Mouse (Mus musculus): ENCODE results near the gene B4galt2. TPM values are rescaled to one million over a fixed set of nuclear protein-coding genes. Genes with fewer than 3 reads are reported as not detected.

B4galt2 gene
- 1.1 and 1.3 TPM in 2 replicates for polyA plus RNA-seq (2012; ENCODE audit: low replicate concordance)

DNA sequence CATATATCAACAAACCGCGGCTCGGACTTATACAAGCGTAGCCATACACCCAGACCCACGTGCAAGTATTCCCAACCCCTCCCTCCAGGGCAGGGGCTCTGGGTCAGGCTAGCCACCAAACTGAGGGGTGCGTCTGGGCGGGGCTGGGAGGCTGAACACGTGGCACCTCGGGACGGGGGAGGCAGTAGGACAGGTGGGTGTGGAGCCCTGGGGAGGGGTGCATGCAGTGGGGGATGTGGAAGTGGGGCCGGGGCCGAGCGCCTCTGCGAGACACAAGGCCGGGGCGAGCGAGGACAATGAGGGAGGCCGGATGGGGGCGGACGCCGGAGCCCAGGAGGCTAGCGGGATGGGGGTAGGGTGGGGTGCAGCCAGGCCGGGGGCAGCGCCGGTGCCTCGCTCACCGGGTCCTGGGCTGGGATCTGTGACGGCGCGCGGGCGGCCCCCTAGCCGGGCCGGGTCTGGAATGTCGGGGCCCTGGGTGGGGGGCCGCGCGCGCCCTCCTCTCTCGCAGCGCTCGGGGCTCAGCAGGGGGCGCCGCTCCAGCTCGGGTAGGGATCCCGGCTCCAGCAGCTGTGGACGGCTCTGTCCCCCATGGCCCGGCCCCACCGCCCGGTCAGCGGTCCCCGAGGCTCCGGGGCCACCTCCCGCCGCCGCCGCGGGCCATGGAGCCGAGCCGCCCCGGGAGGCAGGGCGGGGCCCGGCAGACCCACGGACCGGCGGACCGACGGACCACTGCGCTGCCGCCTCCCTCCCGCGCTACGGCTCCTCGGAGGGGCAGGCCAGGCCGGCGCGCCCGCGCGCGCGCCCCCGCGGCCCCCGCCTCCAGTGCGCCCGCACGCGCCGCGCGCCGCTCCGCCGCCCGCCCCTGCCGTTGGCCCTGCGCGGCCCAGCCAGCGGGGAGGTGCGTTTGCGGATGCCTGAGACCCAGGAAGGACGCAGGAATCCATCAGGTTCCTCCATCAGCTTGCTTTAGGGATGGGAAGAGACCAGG lies at the start of gene B4galt2:
Gene B4galt2, minus strand, starts transcription at position 787 of the 991 bp plus-strand sequence.

DNA sequence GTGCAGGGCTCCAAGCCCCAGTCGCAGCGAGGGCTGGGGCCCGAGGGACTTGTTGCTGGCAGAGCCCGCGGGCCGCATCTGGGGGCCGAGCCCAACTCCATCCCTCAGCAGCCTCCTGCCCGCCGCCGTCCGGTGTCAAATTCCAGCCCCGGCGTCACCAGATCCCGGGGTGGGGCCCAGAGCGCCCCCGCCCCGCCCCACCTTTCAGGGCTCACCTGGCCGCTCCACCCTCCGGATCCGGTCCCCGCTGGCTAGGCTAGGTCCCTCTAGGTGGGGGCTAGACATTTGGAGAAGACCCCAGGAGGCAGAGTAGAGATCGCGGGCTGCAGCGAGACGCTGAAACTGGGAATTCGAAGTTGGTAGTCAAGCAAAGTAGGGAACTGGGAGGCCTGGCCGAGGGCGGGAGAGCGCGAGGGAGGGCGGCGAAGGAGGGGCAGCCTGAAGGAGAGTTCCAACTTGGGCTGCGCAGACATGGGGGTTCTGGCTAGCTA lies 46.1 kb upstream of the B4galt2 start, which contains the start of gene Artn:
Gene Artn, minus strand, starts transcription at position 373 of the 491 bp plus-strand sequence.

DNA sequence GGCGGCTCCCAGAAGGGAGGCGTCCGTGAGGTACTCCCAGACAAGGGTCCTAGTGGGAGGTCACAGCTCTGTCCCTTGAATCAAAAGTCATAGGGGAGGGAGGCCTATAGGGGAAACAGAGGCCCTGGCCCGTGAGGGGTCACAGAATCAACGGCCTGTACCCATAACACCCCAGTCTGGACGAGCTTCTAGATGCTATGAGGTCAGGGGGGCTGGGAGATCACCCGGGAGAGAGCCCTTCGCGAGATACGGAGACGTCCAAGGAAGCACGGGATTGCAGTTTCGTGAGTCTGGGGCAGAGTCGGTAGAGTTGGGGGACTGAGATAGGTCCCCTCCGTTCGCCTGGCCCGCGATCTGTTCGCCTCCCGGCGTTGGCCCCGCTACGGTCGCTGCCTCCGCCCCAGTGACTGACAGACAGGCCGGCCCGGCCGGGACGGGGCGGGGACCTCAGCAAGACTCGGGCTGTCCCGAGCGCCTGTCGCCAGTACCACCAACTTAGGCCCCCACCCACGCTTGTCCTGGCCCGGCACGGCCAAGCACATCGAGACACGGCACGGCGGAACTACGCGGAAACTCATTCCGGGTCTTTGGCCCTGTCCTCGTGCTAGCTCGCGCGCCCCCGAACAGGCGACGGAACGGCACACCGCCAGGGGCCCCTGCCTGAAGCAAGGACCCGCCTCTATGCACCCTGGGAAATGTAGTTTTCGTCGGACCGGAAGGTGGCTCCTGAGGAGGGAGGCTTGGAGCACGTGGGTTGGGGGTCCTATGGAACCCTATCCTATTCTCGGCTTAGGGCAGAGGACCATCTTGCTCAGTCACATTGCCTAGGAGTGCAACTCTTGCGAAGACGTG lies 31.5 kb upstream of the B4galt2 start, which contains the start of gene Ipo13:
Gene Ipo13, minus strand, starts transcription at position 409 of the 852 bp plus-strand sequence.

DNA sequence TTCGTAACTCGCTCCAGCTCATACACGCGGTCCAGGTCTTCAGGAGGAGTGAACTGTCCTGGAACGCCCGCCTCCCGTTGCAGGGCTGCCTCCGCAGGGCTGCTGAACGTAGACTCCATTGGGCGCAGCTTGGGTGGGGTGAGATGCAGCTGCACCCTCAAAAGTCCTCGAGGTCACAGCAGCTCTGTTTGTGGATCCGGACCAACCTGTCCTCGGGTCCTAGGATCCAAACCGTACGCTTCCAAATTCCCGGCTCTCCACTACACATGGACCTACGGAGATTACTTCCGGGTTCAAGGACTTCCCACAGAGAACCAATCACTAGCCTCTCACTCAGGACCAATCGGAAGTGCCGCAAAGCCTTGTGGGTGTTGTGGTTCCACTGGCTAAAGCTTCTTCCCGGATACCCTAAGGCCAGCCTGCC lies 8.5 kb upstream of the B4galt2 start, which contains the start of gene Dph2:
Gene Dph2, minus strand, starts transcription at position 295 of the 424 bp plus-strand sequence.

DNA sequence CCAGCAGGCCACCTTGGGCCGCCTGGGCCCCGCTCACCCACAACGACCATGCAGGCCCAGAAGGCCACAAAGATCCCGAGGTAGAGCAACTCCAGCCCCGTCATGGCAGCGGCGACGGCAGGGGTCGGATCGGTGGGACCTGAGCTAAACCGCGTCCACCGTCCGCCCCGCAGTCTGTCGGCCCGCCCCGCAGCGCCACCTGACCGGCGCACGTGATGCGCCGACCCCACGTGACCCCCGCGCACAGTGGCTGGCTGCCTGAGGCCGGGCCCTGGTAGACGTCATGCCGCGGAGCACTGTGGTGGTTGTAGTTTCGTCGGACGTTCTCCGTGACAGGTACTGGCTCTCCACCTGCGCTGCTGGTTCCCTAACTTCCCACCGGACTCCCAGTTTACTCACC lies 3.8 kb upstream of the B4galt2 start, which contains the start of gene Atp6v0b:
Gene Atp6v0b, minus strand, starts transcription at position 201 of the 400 bp plus-strand sequence.

DNA sequence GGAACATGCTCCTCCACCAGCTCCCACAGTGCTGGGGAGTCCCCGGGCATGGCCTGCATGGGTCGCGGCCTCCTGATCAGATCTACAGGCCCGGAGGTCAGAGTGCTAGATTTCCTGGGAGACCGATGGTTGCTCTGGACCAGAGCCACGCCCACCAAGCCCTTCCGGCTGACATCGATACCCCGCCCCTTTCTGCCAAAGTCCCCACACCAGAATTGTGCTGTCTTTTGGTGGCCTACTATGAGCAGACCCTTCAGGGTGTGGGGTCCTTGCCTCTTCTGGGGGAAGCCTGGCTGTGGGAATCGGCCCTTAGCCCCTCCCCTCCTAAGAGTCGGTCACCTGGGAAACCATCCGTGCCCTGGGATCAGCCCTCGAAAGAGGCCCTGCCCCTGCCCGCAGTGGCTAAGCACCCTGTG lies 10.8 kb downstream of the B4galt2 start, which contains the start of gene Ccdc24:
Gene Ccdc24, minus strand, starts transcription at position 87 of the 416 bp plus-strand sequence.

DNA sequence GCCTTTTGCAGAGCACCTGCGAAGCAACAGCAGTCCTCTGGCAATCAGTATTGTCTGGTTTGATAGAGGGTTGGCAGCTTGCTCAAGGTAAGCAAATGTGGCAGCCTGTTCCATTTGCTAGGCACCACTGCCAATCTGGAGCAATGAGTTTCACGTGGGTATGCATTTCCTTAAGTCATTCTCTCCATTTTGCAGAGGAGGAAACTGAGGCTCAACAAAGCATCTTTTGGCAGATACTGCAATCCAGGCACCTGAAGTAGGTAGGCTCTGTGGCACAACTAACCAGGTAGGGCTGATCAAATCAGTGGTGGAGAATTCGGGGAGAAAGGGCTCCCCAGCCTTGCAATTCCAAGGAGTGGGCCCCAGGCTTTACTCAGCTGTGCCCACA lies 48.8 kb downstream of the B4galt2 start, which contains the start of gene Slc6a9:
Gene Slc6a9, plus strand, starts transcription at position 50 of the 388 bp plus-strand sequence.

Other genes with a start within 250 kb of the B4galt2 start
- gene Dmap1, start 201.2 kb downstream of the B4galt2 start, polyA plus RNA-seq (2012; ENCODE audit: low replicate concordance): 24.4 and 26.2 TPM in 2 replicates
- not detected in 2 replicates for gene Gm12845, start 159.1 kb downstream of the B4galt2 start, polyA plus RNA-seq (2012; ENCODE audit: low replicate concordance)
- gene Klf17, start 117.8 kb downstream of the B4galt2 start, polyA plus RNA-seq (2012; ENCODE audit: low replicate concordance): not detected in 2 replicates
- gene Slc6a9, start 49.0 kb downstream of the B4galt2 start, polyA plus RNA-seq (2012; ENCODE audit: low replicate concordance): 3.1 and 32.2 TPM in 2 replicates
- gene Ccdc24, start 10.9 kb downstream of the B4galt2 start, polyA plus RNA-seq (2012; ENCODE audit: low replicate concordance): not detected in 2 replicates
- gene Atp6v0b, start 3.8 kb upstream of the B4galt2 start, polyA plus RNA-seq (2012; ENCODE audit: low replicate concordance): 76.1 and 320 TPM in 2 replicates
- gene Dph2, start 8.5 kb upstream of the B4galt2 start, polyA plus RNA-seq (2012; ENCODE audit: low replicate concordance): 10.7 and 16.8 TPM in 2 replicates
- gene Ipo13, start 31.5 kb upstream of the B4galt2 start, polyA plus RNA-seq (2012; ENCODE audit: low replicate concordance): 23.0 and 26.8 TPM in 2 replicates
- 1.4 TPM in 1 of 2 replicates, not detected in the other for gene Artn, start 46.3 kb upstream of the B4galt2 start, polyA plus RNA-seq (2012; ENCODE audit: low replicate concordance)